Mouse (Mus musculus) bone marrow, adult 2 months (tissue): Measurements from ENCODE around the gene Negr1. TPM values are rescaled to one million over a fixed set of nuclear protein-coding genes. Genes with fewer than 3 reads are reported as not detected.

Experiments used
- H3K27ac ChIP-seq: fragments of 200-500 bp; 2 replicates; pipeline ENCODE4 v1.5.1; 2012; ENCODE audit warnings: low read depth, mild to moderate bottlenecking, control low read depth, inconsistent platforms, low read length; ENCODE audit not compliant: control insufficient read depth, poor library complexity, insufficient read depth
- H3K4me1 ChIP-seq: fragments of 200-500 bp; 2 replicates; pipeline ENCODE4 v1.6.1; 2011; ENCODE audit warnings: low read length; ENCODE audit not compliant: control insufficient read depth, insufficient read depth
- H3K4me3 ChIP-seq: fragments of 200-500 bp; replicated peaks from 2 replicates; pipeline ENCODE3; 2011; ENCODE audit warnings: mild to moderate bottlenecking, low read depth, low read length, control low read depth; ENCODE audit not compliant: control insufficient read depth
- CTCF ChIP-seq: fragments of 200-500 bp; IDR thresholded peaks from 2 replicates; pipeline ENCODE4 v1.5.1; 2011; ENCODE audit warnings: low read length, control low read depth; ENCODE audit not compliant: control insufficient read depth, insufficient read depth
- POLR2A ChIP-seq: fragments of 200-500 bp; IDR thresholded peaks from 2 replicates; pipeline ENCODE4 v1.6.1; 2011; ENCODE audit warnings: low read depth, mild to moderate bottlenecking, control low read depth, low read length, borderline replicate concordance; ENCODE audit not compliant: control insufficient read depth
- WGBS: fragments of 180-500 bp; shearing (Covaris S2); methylation state at CpG from one replicate; pipeline ENCODE4 v1.1.7; 2018; 5-methylcytosine and 5-hydroxymethylcytosine counted together
- polyA plus RNA-seq: library from polyadenylated mRNA; stranded (reverse); fragments of >200 nt; gene quantifications from 2 replicates; pipeline ENCODE4 v1.2.4, GENCODE M21; 2011; ENCODE audit warnings: low replicate concordance; ENCODE audit not compliant: missing spikeins, insufficient read depth, insufficient read length

Negr1 gene
- polyA plus RNA-seq, 1 experiment: 1.8 TPM

GRCm38 (mm10) chr3:156765015-156765414, 203.4 kb downstream of the Negr1 start:
- 68% methylated on average over 3 of the region's 3 CpGs for WGBS
- Histone ChIP-seq H3K4me1 (no peaks in the 10 kb centered on the region), H3K4me3 (no peak overlapping the region), H3K27ac (no peak overlapping the region)
- TF ChIP-seq CTCF (no peak), POLR2A (no peak)

- no peaks in the 10 kb centered on the region for H3K4me1 ChIP-seq
- 51% methylated on average over 2 of the region's 2 CpGs for WGBS
- no peak overlapping the region for H3K27ac ChIP-seq
- no peak overlapping the region for H3K4me3 ChIP-seq
- TF ChIP-seq CTCF: no peak
- TF ChIP-seq POLR2A: no peak
Measured at GRCm38 (mm10) chr3:156766171-156766845, 204.7 kb downstream of the Negr1 start.

GRCm38 (mm10) chr3:156771626-156772025, 210.0 kb downstream of the Negr1 start:
- WGBS: 92% methylated on average over 2 of the region's 2 CpGs
- Histone ChIP-seq H3K4me1 (no peaks in the 10 kb centered on the region), H3K4me3 (no peak overlapping the region), H3K27ac (no peak overlapping the region)
- TF ChIP-seq POLR2A (no peak), CTCF (no peak)

- Histone ChIP-seq H3K4me1 (no peaks in the 10 kb centered on the region), H3K27ac (no peak overlapping the region), H3K4me3 (no peak overlapping the region)
- 36% methylated on average over 1 of the region's 1 CpGs for WGBS
- TF ChIP-seq CTCF: no peak
Measured at GRCm38 (mm10) chr3:156772057-156772456, 210.5 kb downstream of the Negr1 start.

GRCm38 (mm10) chr3:156784309-156784852, 222.8 kb downstream of the Negr1 start:
- no peak overlapping the region for H3K27ac ChIP-seq
- no peak for TF ChIP-seq POLR2A
- no peak for TF ChIP-seq CTCF
- WGBS: 29% methylated on average over 1 of the region's 1 CpGs
- no peak overlapping the region for H3K4me3 ChIP-seq
- H3K4me1 ChIP-seq: no peaks in the 10 kb centered on the region

GRCm38 (mm10) chr3:156786355-156786754, 224.8 kb downstream of the Negr1 start:
- H3K4me3 ChIP-seq: no peak overlapping the region
- TF ChIP-seq CTCF (no peak), POLR2A (no peak)
- 62% methylated on average over 1 of the region's 1 CpGs for WGBS
- H3K4me1 ChIP-seq: no peaks in the 10 kb centered on the region
- no peak overlapping the region for H3K27ac ChIP-seq

GRCm38 (mm10) chr3:156791234-156791633, 229.6 kb downstream of the Negr1 start:
- no peak overlapping the region for H3K27ac ChIP-seq
- TF ChIP-seq POLR2A (no peak), CTCF (no peak)
- no peak overlapping the region for H3K4me3 ChIP-seq
- no peaks in the 10 kb centered on the region for H3K4me1 ChIP-seq

- WGBS: 82% methylated on average over 7 of the region's 7 CpGs
- Histone ChIP-seq H3K4me1 (no peaks in the 10 kb centered on the region), H3K4me3 (no peak overlapping the region), H3K27ac (no peak overlapping the region)
- TF ChIP-seq CTCF (no peak), POLR2A (no peak)
Measured at GRCm38 (mm10) chr3:156792743-156793142, 231.1 kb downstream of the Negr1 start.

- H3K27ac ChIP-seq: no peak overlapping the region
- no peaks in the 10 kb centered on the region for H3K4me1 ChIP-seq
- no peak overlapping the region for H3K4me3 ChIP-seq
- TF ChIP-seq POLR2A (no peak), CTCF (no peak)
- 92% methylated on average over 4 of the region's 4 CpGs for WGBS
Measured at GRCm38 (mm10) chr3:156794091-156794490, 232.5 kb downstream of the Negr1 start.
